Mouse (Mus musculus) intestine, postnatal 0 days (tissue): ENCODE results near the gene Vapb. TPM values are rescaled to one million over a fixed set of nuclear protein-coding genes. Genes with fewer than 3 reads are reported as not detected.
A peak's percentile ranks its signal among the peaks of the same experiment; 100 is the strongest.

Experiments
- ATAC-seq: fragments of 200-750 bp; cut with Nextera tagmentation; 2 replicates; pipeline ENCODE4 v1.8.0; 2017; ENCODE audit warnings: mild to moderate bottlenecking, moderate TSS enrichment, moderate library complexity
- H3K27ac ChIP-seq: fragments of 300-500 bp; sonication (generic); 2 replicates; pipeline ENCODE4 v1.5.1; 2014; ENCODE audit warnings: mild to moderate bottlenecking, low read depth, low read length, moderate library complexity
- H3K27me3 ChIP-seq: fragments of 300-500 bp; sonication (generic); replicated peaks from 2 replicates; pipeline ENCODE4 v1.6.1; 2014; ENCODE audit warnings: low read length, mixed read lengths; ENCODE audit not compliant: control insufficient read depth, insufficient read depth
- H3K36me3 ChIP-seq: fragments of 300-500 bp; sonication (generic); 2 replicates; pipeline ENCODE4 v1.6.1; 2014; ENCODE audit warnings: mild to moderate bottlenecking, moderate library complexity; ENCODE audit not compliant: control insufficient read depth, insufficient read depth
- H3K4me1 ChIP-seq: fragments of 300-500 bp; sonication (generic); replicated peaks from 2 replicates; pipeline ENCODE4 v1.6.1; 2014; ENCODE audit warnings: antibody characterized with exemption, low read length, mixed read lengths; ENCODE audit not compliant: control insufficient read depth, insufficient read depth
- H3K4me2 ChIP-seq: fragments of 300-500 bp; sonication (generic); replicated peaks from 2 replicates; pipeline ENCODE4 v1.6.1; 2014; ENCODE audit warnings: low read depth, mild to moderate bottlenecking, moderate library complexity
- H3K4me3 ChIP-seq: fragments of 300-500 bp; sonication (generic); 2 replicates; pipeline ENCODE4 v1.5.1; 2014; ENCODE audit warnings: low read depth, low read length
- H3K9ac ChIP-seq: fragments of 300-500 bp; sonication (generic); 2 replicates; pipeline ENCODE4 v1.6.1; 2014; ENCODE audit warnings: mild to moderate bottlenecking, low read depth, low read length
- H3K9me3 ChIP-seq: fragments of 300-500 bp; sonication (generic); 2 replicates; pipeline ENCODE4 v1.6.1; 2016; ENCODE audit warnings: mixed run types; ENCODE audit not compliant: control insufficient read depth
- CTCF ChIP-seq: sonication (generic); IDR thresholded peaks from 2 replicates; pipeline ENCODE4 v1.5.1; 2016; ENCODE audit warnings: low read depth, mild to moderate bottlenecking, control low read depth, antibody characterized with exemption, moderate library complexity
- WGBS: fragments of 180-500 bp; shearing (Covaris S2); extraction: QIAGEN DNeasy Blood & Tissue Kit; methylation state at CpG from one replicate; pipeline ENCODE4 v1.1.7; 2014; 5-methylcytosine and 5-hydroxymethylcytosine counted together
- polyA plus RNA-seq: library from polyadenylated mRNA; unstranded; fragments of >200 nt; fragmentation: Nextera tagmentation; extraction: Ambion mirVana; gene quantifications from 2 replicates; pipeline ENCODE4 v1.2.1, GENCODE M21; 2015

The Vapb gene
- polyA plus RNA-seq, 1 experiment from 2014 or later: 14.9 TPM

DNA sequence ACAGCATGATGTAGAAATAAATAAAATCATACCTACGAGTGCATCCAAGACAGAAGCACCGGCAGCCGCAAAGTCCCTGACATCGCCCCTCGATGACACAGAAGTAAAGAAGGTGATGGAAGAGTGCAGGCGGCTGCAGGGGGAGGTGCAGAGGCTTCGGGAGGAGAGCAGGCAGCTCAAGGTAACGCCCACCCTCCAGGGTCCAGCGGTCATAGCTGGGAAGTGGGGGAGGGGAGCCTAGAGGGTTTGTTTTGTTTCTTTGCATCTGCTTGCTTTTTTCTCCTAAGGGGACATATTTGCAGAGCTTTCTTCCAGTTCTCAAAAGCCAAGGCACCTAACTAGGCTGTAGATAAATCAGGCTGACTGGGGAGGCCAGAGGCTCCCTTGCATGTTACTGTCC is 38.8 kb downstream of the Vapb start:
- ATAC-seq: no peak
- H3K27ac ChIP-seq: no peak overlapping the region

DNA sequence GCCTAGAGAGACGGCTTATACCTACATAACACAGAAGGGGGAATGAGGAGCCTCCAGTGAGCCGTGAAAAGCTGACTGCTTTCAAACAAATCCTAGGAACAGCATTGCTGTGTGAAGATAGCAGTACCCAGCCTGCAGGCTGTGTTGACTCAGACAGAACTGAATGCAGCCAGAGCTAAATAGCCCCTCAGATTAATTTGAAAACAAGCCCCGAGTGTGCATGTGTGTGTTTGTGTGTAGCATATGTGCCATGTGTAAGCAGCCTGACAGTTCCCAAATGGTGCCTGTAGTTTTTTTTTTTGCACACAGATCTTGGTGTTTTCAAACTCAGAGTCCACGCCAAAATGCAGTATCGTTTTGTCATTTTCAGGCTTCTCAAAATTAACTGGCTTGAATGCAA is 43.6 kb downstream of the Vapb start:
- 67% methylated on average over 5 of the region's 5 CpGs for WGBS
- TF ChIP-seq CTCF: no peak
- no peak for ATAC-seq
- Histone ChIP-seq H3K9ac (no peak overlapping the region), H3K4me3 (no peak overlapping the region), H3K27me3 (no peaks in the 10 kb centered on the region), H3K9me3 (no peaks in the 10 kb centered on the region), H3K36me3 (peaks cover 25% of the 10 kb centered on the region), H3K4me2 (no peak overlapping the region), H3K27ac (no peak overlapping the region), H3K4me1 (no peaks in the 10 kb centered on the region)

More for the DNA sequence above, 38.8 kb downstream of the Vapb start:
- no peak for TF ChIP-seq CTCF
- Histone ChIP-seq H3K4me2 (no peak overlapping the region), H3K9ac (no peak overlapping the region), H3K9me3 (no peaks in the 10 kb centered on the region), H3K4me3 (no peak overlapping the region), H3K36me3 (peaks cover 42% of the 10 kb centered on the region), H3K27me3 (no peaks in the 10 kb centered on the region), H3K4me1 (no peaks in the 10 kb centered on the region)
- 44% methylated on average over 9 of the region's 9 CpGs for WGBS

DNA sequence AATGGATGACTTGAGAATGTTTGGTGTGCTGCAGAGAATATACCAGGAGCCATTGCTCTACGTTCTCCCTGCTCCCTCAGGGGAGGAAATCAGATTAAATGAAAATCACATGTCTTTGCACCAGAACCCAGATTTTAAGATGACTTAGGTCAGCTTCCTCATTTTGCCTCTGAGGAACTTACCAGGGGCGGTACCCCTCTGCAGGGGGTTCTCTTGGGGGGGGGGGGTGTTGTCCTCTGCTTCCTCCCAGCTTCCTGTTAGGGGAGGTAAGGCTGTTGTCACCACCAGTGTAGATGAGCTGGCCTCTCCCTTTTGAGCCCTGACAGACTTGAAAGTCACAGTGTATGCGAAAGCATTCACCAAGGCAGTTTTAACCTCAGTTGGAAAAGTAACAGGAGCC is 47.1 kb downstream of the Vapb start:
- no peak overlapping the region for H3K9ac ChIP-seq
- no peak overlapping the region for H3K4me2 ChIP-seq
- no peaks in the 10 kb centered on the region for H3K36me3 ChIP-seq
- H3K4me3 ChIP-seq: no peak overlapping the region
- no peaks in the 10 kb centered on the region for H3K27me3 ChIP-seq
- 87% methylated on average over 3 of the region's 3 CpGs for WGBS
- H3K27ac ChIP-seq: no peak overlapping the region
- H3K4me1 ChIP-seq: no peaks in the 10 kb centered on the region
- ATAC-seq: no peak
- no peaks in the 10 kb centered on the region for H3K9me3 ChIP-seq
- TF ChIP-seq CTCF: no peak

DNA sequence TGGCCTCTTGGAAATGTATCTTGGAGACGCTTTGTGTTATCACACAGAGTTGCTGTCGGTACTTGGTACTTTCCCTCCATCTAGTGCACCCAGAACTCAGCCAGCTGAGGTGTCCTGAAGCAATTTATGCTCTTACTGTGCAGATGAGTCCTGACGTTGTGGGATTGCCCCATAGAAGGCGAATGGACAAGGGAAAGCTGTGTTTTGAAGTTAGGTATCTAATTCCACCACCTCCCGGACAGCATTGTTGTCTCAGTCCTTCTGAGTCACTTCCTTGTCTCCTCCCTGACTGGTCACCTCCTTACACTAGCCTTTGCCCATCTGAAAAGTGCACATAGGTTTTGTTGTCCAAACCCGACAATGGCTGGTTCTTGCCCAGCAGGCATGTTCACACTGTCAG is 47.6 kb downstream of the Vapb start:
- Histone ChIP-seq H3K27me3 (no peaks in the 10 kb centered on the region), H3K9ac (no peak overlapping the region), H3K4me1 (no peaks in the 10 kb centered on the region), H3K27ac (no peak overlapping the region), H3K36me3 (no peaks in the 10 kb centered on the region), H3K9me3 (no peaks in the 10 kb centered on the region), H3K4me2 (no peak overlapping the region), H3K4me3 (no peak overlapping the region)
- no peak for ATAC-seq
- 73% methylated on average over 6 of the region's 6 CpGs for WGBS
- no peak for TF ChIP-seq CTCF

DNA sequence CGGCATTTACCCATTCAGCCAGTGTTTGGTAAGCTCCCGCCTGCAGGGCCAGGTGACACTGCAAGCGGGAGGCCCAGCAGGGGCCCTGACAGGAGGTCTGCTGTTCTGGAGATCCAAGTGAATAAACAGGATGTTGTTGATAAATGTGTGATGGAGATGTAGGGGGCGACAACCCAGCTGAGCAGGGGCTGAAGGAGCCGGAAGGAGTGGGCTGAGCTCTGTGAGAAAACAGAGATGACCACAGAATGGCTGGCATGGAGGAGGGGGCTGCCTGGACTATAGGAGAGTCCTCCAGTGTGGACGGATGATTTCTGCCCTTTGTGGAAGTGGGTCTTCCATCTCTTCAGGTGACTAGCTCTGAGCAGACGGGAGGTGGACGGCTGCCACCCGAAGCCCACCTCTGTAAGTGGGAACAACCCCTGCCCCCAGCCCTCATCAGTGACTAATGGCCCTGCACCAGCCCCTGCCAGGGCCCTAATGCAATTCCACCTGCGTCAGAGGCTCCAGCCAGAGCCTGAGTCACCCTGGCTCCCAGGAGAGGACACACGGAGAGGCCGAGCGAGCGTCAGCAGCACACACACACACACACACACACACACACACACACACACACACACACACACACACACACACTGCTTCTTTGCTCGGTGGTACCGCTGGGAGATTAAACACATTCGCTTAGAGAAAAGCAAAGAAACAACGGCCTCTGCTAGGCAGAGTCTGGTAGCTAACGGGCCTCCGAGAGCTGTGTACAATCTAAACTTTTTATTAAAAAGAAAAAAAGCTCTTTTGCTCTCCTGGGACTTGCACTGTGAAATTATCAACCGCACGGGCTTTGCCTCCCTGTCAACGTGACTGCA is 52.9 kb downstream of the Vapb start:
- peak; percentile 34 for TF ChIP-seq CTCF
- 19% methylated on average over 20 of the region's 23 CpGs for WGBS
- Histone ChIP-seq H3K4me1 (no peaks in the 10 kb centered on the region), H3K27me3 (no peaks in the 10 kb centered on the region), H3K9ac (no peak overlapping the region), H3K4me3 (no peak overlapping the region), H3K36me3 (no peaks in the 10 kb centered on the region), H3K27ac (no peak overlapping the region), H3K4me2 (peak overlapping the region; percentile 24; the same call in 1 of the 2 replicates), H3K9me3 (no peaks in the 10 kb centered on the region)
- ATAC-seq: peak; percentile 79

DNA sequence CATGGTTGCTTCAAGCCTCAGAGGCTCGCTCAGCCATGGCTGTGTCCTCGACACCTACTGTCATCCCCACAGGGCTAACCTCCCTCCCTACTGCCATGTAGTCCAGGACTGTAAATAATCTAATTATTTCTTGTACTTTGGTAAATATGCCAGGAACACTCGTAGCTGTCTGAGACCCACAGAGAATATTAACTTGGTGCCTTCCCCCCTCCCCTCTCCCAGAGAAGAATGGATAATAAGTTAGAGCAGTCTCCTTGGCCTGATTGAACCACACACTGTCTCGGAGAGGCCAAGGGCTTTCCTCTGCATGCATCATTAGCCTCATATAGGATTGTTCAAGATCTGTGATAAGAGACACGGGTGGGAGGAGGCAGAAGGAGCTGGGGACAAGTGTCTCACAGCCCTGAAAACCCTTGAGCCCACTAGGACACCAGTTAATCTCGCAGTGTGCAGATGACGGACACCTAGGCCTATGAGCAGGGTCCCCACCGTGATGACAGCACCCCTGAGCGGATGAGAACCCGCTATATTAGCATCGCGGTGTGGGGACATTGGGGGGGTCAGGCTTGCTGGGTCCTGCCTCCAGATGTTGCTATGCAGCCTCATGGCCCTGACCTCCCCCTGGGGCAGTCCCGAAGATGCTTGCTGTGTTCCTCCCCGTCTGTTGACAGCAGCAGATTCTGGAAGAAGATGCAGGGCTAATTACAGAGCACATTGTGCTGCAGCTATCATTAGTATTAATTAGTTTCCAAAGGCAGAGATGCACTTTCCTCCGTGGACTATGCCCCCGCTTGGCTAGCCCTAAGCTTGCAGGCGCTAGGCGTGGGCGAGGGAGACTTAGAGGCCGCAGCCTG is 54.8 kb downstream of the Vapb start:
- H3K4me1 ChIP-seq: no peaks in the 10 kb centered on the region
- no peak overlapping the region for H3K4me2 ChIP-seq
- H3K9ac ChIP-seq: no peak overlapping the region
- ATAC-seq: no peak
- H3K9me3 ChIP-seq: no peaks in the 10 kb centered on the region
- H3K27me3 ChIP-seq: no peaks in the 10 kb centered on the region
- H3K4me3 ChIP-seq: no peak overlapping the region
- TF ChIP-seq CTCF: no peak
- no peak overlapping the region for H3K27ac ChIP-seq
- no peaks in the 10 kb centered on the region for H3K36me3 ChIP-seq
- 77% methylated on average over 20 of the region's 20 CpGs for WGBS
